Mouse (Mus musculus) heart, adult 11 months (tissue): ENCODE measurements at regions not wholly inside any gene's neighbourhood (a gene's known extent, or its start where the extent isn't known, plus 50 kb on each side); places are given as distances from the start of the nearest gene placed in this dataset.

Source experiments
- DNase-seq: peaks from one replicate; pipeline ENCODE4 v3.0.0; 2022

DNA sequence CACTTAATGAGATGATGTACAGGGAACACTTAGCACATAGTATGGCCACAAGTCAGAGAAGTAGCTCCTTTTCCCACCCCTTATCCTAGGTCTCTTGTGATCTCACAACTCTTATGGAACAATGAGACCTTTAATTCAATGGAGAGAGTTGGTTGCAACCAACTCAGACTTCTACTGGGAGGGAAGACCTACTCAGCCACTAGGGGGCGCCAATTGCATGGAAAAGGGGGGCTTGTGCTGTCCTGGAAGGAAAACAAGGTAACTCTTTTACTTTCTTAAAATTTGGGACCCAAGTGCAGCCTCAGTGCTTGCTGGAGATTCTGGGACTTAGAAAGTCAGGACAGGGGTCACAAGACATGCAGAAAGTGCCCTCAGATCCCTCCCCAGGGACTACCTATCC lies 60.7 kb upstream of the Kcnj15 start:
- DNase-seq: peak; percentile 88

DNA sequence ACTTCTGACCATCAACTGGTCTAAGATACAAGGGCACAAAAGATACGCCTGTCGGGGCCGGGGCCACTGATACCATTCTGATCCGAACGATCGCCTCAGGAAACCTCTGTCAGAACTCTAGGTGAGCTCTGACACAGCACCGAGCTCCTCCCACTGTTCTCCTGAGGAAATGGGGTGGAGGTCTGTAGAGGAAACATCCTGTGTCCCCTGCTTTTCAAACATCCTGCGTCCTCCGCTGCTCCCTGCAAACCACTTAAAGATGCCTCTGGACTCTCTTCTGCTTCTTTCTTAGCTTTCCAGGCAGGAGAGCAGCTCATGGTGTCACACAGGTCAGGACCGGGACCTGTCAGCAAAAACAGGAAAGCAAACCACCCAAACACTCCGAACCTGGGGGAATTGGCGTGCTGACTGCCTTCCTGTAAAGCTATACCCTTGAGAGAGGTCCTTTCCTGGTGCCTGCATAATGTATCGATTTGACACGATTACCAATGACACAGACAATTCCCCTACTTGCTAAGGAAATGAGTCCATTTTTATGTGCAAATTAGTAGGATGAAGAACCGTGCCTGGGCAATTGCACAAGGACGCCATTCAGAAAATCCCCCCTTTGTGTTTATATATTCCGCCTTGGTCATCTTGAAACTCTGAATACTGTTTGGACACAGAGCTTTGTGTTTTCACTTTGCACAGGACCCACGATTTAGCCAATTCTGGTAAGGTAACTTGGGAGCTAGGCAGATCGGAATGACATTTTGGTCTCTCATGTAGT lies 58.4 kb upstream of the Kcnj15 start:
- peak; percentile 86 for DNase-seq

DNA sequence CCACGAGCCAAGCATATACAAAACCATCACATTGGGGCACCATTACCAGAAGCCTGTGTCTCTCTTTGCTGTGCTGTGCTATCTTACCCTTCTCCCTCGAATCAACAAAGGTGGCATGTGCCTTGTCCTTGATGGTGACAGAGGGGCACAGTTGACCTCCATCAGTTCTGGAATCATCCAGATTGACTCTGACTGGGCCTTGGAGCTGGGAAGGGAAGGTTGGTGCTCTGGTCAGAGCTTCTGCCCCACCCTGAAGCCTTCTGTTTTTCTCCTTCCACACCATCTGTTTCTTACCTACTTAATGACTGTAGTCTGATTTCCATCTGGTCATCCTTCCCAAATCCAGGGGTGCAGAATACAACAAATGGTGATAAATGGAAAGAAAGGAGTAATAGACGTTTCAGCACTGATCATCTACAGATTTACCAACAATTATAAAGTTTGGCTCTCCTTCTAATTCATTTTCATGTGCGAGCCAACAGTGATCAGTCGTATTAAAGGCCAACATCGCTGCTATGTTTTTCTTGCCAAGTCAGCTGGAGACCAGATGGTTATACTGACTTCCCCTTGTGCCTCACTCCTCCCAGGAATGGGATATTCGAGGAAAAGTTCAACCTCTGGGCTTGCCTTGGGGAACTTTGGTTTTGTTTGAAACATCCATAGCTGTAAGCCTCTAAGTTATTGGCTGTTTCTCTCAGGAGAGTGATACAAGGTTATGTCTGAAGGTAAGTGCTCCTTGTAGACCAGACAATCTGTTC lies 55.1 kb upstream of the Kcnj15 start:
- peak; percentile 82 for DNase-seq

DNA sequence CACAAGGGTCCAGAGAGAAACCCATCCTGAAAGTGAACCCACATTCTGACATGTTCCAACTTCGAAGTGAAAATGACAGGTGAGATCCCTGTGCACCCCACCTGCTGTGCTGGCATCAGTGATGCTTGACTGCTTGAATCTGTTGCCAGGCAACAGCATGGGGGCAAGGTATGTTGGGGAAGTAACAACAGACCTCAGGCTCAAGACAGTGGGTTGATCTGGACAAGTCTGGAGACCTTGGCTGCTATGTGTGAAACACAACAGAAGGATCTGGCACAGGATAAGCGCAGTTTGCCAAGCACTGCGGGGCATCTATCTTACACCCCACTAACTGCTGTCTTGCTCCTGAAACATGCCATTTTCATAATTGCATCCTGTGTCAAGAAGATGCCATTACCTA lies 54.3 kb upstream of the Kcnj15 start:
- DNase-seq: peak; percentile 31

DNA sequence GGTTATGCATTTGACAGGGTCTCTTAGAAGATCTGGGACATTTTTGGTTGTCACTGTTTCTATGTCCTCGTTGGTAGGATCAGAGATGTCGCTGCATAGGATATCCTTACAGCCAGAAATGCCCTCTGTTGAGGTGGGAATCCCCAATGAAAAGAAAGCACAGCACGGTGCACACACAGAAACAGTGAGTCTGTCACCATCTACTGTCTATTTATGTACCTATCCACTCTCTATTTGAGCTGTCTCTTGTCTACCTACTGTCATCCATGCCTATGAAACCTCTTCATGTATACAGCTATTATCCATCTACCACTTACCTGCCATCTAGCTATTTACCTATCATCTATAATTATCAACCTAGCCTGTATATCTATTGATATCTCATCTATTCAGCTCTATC lies 53.6 kb upstream of the Kcnj15 start:
- peak; percentile 10 for DNase-seq

DNA sequence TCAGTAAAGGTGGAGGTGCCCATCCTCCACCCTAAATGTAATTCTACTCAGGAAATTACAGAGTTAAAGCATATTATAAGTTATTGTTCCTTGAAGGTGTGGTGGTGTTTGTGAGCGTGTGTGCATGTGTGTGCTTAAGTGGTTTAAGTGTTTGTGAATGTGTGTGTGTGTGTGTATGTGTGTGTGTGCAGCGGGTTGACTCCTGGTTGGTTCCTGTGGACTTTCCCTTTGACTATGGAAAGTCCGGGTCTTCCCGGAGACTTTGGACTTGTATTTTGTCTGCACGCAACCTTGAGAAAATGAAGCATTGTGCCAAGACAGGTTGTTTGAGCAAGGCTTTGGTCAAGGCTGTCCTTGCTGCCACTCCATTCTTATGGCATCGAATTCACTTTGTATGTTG lies 52.9 kb upstream of the Kcnj15 start:
- no peak for DNase-seq

DNA sequence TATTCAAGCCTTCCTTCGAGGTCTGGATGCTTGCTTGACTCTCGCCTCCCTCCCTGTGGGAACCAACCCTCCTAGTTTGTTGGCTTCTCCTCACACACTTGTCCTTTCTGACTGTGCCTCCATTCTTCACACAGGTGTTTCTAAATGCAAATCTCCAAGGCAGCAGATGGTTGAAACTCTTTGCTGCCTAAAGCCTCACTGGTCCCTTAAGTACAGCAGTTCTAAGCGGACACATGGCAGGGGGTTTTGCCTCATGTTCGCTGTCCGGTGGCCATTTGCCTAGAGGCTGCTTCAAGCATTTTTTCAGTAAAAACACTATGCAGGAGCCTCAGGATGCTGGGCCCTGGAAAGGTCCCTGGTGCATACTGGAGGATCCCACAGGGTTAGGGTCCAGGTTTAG lies 50.9 kb upstream of the Kcnj15 start:
- no peak for DNase-seq

DNA sequence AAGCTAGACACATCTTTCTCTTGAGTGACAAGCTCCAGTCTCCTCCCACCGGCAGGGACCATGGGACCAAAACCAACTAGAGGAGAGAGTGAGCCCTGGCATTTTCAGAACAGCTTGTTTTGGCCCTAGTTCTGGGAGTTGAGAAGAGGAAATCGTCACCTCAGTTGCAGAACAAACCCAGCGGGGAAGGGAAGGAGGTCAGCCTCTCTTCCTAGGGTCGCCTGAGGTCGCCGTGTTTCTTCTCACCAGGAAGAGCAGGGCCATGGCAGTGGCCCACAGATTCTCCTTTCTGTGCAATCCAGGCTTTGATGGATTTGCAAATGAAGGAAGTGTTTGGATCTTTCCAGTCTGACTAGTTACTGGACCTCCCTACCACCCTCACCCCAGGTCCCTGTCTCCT lies 49.8 kb upstream of the Kcnj15 start:
- peak; percentile 61 for DNase-seq
